Mouse (Mus musculus) olfactory bulb, adult 2 months (tissue): ENCODE data around the gene Cntnap5c.

Experiments
- CTCF ChIP-seq: fragments of 200-500 bp; IDR thresholded peaks from 2 replicates; pipeline ENCODE4 v1.5.1; 2012; ENCODE audit warnings: low read depth, mild to moderate bottlenecking, low read length, moderate library complexity; ENCODE audit not compliant: insufficient read depth
- POLR2A ChIP-seq: fragments of 200-500 bp; IDR thresholded peaks from 2 replicates; pipeline ENCODE4 v1.6.1; 2012; ENCODE audit warnings: mild to moderate bottlenecking, low read depth, low read length, moderate library complexity; ENCODE audit not compliant: insufficient read depth

DNA sequence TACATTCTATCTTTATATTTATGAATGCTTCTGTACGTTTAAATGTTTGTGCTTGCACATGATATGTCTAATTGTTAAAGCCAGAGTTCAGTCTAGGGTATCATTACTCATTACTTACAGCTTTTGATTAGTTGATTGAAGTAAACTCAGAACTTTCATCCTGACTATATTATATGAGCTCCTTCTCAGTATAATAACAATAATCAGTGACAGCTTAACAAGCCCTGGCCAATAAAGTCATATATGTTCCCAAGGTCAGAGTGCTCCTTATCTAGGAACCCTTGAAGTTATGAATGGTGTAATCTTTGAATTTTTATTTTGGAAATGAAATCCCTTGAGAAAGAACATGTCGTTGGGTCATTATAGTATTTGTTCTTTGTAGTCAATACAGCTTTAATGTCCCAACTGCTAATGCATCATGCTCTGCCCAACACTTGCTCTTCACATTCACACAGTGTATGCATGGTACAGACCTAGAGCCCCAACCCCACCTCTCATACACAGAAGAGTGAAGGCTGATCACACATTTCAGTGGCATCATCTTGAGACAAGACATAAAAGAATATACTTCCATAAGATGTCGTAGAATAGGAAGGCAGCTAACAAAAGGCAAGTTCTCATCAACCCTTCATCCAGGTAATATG is 27.4 kb downstream of the Cntnap5c start:
- TF ChIP-seq CTCF, result no peak
- TF ChIP-seq POLR2A, result no peak
